Mouse (Mus musculus): Measurements from ENCODE around the gene Gm1123.
A peak's percentile ranks its signal among the peaks of the same experiment; 100 is the strongest.

The Gm1123 gene

DNA sequence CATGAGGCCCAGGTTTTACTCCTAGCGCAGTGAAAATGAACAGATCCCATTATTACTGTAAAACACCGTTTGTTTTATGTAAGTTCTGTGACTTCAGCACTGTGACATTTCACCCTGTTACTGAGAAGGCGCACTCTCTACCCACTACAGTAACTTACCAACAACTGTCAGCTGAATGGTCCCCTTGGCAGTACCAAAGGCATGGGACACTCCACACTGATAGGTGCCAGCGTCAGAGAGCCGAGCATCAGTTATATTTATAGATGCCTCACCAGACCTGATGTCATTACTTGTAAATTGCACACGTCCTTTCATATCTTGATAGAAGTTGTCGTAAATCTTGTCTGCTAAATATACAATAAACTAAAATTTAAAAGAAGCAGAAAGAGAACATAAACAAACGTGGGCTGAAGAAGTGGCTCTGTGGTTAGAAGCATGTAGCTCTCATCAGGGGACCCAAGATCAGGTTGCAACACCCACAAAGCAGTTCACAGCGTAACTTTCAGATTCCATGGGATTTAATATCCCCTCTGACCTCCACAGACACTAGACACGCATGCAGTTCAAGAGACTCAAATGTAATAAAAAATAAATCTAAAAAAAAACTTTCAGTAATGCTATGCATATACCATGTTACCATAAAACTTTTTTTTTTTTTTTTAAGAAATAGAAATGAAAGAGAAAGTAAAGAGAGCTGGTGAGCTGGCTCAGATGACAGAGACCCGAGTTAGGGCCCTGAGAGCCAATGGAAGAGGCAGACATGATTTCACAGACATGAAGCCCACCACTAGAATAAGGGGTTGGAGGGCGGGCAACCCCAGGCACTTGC is 26.2 kb downstream of the Gm1123 start:
- DNase-seq (ENCODE audit: low read depth, low spot score), result no peak

DNA sequence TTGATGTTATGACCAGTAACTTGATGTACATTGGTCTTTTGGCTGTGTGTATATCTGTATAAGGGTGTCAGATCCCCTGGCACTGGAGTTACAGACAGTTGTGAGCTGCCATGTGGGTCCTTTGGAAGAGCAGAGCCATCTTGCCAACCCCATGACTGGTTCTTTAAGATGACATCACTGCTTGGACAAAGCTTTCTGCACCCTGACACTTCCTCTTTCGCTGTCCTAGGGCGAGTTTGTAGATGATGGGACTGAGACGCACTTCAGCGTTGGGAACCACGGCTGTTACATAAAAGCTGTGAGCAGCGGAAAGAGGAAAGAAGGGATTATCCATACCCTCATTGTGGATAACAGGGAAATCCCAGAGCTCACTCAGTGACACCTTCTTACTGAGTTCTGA is 34.2 kb downstream of the Gm1123 start:
- DNase-seq (ENCODE audit: low read depth, low spot score), result no peak

DNA sequence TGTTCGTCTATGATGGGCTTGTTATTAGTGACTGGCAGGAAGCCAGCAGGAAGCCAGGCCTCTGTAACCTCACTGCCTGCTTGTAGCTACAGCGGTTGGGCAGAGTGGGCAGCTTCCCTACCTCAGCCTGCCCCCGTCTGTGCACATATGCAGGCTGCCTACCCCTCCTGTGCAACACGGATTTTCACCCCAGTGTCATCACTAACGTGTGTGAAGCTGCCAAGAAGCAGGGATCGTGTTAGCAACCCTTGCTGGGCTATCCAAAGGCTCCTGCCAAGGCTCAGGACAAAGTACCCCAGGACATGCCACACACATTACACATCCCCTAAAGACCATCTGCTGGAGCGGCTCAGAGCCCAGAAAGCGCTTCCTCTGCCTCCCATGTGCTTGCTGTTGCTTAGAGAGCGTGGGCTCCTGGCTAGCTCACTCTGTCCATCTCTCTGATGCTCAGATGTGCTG is 35.6 kb downstream of the Gm1123 start:
- DNase-seq (ENCODE audit: low read depth, low spot score), result no peak

DNA sequence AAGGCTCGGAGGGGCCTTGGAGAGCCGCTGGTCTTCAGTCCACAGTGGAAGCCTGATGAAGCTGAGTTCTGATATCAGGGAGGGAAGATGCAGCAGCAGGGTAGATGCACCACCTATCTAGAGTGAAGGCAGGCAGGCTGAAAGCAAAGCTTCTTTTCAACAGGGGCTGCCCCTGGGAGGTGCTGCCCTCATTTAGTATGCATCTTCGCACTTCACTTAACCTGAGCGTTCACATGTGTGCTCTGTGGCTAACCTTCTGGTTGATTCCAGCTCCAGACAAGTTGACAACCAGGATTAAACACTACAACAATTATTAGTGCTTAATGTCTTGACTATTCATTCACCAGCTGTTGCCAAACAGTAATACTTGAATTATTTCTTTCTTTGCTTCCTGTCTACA is 41.4 kb downstream of the Gm1123 start:
- no peak for DNase-seq (ENCODE audit: low read depth, low spot score)

DNA sequence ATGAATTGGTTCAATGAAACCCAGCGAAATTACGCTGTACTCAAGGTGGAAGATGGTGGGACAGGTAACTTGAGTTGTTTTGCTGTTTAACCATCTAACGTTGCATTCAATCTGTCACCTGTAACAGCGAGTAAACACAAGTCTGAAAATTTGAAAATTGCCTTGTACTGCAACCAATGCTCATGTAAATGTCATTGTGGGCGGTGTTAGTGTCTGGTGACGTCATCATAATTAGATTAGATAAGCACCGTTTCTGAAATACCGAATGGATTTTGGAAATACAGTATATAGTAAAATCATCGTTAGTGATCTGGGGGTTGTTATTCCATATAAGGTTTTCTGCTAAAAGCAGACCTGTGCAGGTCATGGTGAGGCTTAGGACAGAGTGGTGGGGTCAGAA is 48.4 kb downstream of the Gm1123 start:
- DNase-seq (ENCODE audit: low read depth, low spot score), result no peak

DNA sequence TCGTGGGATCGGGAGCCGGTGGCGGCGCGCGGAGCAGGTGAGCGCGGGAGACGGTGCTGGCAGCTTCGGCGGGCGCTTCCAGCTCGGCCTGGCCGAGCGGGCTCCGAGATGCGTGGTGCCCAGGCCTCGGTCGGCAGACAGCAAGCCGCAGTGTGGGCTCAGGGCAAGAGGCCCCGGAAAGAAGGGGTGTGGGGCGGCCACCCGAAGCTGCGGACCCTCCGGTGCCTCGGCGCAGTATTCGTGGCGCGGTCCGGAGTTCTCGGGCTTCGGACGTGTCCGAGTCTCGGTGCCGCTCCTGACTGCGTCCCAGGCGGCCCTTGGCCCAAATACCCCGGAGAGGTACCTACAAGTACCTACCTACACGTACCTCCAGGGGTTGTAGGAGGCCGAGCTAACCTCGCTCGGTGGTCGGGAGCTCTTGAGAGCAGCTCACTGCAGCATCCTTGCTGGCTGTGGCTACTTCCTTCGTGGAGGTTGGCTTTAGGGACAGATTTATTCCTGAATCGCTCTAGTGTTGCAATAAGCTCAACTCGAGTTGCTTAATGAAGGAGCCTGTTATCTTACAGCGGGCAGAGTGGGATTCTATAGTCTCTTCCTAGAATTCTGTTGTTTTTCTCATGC is 48.9 kb downstream of the Gm1123 start:
- DNase-seq (ENCODE audit: low read depth, low spot score), result no peak

DNA sequence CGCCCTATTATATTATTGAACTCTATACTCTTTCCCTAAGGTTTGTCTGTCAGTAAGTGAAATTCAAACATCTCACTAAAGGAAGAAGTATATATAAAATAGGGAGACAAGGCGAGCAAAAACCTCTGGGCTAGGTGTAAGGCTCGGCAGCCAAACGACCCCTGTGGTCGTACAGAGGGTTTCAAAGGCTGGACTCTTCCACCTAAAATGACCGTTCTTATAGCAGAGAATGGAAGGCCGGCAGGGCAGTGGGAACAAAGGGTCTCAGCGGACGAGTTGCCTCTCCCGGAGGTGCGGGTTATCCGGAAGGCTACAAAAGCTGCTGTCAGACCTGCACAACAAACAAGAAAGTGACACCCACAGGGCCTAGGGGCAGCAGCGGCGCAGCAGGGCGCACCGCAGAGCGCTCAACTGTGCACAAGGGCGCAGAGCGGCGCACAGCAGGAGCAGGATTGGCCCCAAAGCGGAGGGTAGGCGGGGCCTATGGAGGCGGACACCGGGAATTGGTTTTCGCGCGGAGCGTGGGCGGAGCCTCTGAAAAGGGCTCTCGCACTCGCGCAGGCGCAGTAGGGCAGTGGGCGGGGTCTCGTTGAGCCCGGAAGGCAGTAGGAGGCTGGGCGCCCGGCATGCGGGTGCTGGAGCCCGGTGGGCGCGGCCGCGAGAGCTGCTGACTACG is 49.6 kb downstream of the Gm1123 start, which contains the start of gene Faim:
Faim (plus strand) TSS at position 574 of the 676 bp plus-strand sequence.
- DNase-seq (ENCODE audit: low read depth, low spot score), result peak; percentile 99

DNA sequence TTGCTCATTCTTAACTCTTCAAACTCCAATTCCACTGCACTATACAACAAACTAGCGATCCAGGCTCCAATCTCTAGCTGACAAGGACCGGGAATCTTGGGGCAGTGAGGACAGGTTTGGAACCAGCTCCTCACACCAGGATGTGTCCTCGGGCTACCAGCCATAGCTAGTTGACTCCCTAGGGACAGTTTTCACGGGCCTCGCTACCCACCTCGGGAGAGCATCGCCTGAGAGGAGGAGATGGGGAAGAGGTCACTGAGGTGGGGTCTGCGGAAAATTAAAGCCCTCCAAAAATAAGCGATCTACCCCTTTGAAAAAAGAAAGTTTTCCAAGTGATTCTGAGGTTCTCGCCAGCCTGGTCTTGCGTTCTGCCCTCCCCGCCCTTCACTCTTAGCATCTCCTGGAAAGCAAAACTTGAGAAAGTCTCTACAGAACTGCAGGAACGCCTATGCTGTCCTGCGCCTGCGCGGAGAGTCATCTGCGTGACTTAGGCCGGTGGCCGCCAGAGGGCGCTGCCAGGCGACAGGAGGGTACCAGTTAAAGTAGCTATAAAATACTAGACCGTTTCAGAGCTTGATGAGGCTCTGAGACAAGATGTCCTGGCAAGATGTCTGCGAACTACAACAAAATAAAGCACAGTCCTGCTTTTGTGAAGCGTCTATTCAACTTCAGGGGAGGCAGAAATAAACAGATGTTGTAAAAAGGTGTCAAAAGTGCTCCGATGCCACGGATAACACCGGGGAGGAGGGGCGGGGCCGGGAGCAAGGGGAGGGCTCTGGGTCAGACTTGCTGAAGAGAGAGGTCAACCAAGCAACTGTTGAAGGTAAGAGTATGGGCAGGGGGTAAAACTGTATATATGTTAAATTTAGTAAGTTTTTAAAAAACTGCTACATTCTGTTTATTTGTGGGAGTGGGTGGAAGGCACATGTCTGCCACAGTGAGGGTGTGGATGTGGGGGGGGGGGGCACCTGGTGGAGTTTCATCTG is 55.8 kb downstream of the Gm1123 start:
- DNase-seq (ENCODE audit: low read depth, low spot score), result peak; percentile 65

DNA sequence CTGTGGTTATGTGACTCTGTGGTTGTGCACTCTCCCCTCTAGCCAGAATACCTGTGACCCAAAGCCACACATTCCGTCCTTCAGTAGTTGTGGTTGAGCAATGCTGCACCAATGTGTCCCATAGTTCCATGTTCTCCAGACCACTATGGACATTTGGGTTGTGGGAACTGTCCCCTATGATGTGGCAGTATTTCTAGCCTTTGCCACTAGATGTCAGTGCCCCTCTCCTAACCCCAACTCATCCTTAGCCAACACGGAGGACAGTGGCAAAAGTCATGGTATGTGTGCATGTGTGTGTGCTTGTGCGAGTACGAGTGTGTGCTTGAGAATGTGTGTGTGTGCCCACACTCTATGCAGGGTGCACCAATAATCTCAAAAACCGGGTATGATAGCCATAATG is 59.0 kb downstream of the Gm1123 start:
- DNase-seq (ENCODE audit: low read depth, low spot score), result no peak

DNA sequence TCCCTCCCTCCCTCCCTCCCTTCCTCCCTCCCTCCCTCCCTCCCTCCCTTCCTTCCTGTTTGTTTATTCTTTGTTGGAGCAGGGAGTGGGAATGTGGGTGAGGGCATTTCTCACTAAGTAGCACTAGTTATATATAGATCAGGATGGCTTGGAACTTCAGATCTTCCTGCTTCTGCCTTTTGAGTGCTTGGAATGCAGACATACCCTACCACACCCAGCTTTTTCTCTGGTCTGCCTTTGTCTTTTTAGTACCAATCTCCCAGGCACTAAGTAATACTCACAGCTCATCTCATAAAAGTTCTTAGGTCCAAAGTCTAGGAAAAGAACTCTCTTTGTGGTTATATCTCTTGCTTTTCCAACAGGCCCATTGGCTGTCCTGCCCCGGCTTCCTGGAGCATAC is 59.4 kb downstream of the Gm1123 start:
- DNase-seq (ENCODE audit: low read depth, low spot score), result no peak

DNA sequence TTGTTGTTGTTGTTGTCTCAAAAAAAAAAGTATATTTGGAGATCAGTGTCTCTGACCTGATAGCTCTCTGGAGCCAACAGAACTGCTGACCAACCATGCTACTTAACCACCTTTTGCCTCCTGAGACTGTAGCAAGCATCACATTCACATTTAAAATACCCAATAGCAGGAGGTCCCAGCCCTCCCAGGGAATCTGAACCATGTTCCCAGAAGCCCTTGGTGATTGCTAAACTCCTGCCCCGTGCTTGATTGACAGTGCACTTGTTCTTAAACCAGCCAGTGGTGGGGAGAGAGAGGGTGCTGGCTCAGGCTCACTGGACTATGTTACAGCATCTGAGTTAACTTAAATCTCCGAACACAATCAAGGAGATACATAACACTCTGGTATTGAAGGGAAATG is 60.6 kb downstream of the Gm1123 start:
- no peak for DNase-seq (ENCODE audit: low read depth, low spot score)

DNA sequence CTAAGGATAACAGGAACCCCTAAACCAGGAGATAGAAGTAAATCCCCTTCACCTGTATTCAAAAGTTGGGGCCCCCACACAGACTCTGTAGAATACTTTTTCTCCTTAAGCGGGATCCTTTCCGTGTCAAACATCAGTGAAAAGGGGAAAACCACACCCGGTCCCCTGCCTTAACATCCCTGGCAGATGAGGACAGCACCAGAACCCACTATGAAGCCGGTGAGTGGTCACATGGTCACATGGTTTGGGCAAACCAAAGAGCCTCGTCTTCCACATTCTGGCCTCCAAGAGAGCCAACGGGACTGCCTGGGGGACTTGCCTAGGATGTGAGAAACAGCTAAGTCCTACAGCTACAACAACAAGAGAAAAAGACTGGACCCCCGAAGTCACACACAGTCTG is 62.0 kb downstream of the Gm1123 start:
- DNase-seq (ENCODE audit: low read depth, low spot score), result no peak

DNA sequence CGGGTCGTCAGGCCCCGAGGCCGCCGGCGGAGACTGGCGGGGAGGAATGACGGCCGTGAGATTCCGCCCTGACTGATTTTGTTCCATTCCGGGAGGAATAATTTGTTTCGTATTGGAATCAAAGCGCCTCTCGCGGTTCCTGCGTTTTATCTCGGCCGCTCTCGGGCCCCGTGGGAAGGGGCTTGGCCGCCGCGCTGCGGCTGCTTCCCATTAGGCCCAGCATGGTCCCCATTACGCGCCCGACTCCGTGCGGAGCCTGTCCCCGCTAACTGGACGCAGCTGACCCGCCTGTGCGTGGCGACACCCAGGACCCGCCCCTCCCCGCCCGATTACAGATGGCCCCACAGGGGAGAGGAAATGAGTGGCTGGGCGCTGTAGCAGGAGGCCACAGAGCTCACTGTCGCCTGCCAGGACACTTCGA is 62.4 kb downstream of the Gm1123 start:
- no peak for DNase-seq (ENCODE audit: low read depth, low spot score)

DNA sequence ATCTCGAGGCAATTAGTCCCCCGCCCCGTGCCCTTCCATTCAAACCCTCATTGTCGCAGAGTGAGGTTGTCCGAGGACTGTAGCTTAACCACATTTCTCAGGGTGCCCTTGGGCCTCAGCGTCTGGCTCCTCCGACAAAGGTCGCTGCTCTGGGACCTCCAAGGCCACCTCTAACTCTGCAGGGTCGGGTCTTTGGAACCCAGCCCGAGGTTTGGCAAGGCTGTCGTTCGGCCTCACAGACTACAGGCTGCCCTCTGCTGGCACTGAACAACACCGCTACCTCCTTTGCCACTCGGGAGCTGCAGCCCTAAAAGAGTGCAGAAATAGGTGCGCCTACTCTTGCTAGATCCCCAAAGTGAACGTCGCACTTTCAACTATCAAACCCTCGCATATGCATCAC is 70.4 kb downstream of the Gm1123 start:
- no peak for DNase-seq (ENCODE audit: low read depth, low spot score)

DNA sequence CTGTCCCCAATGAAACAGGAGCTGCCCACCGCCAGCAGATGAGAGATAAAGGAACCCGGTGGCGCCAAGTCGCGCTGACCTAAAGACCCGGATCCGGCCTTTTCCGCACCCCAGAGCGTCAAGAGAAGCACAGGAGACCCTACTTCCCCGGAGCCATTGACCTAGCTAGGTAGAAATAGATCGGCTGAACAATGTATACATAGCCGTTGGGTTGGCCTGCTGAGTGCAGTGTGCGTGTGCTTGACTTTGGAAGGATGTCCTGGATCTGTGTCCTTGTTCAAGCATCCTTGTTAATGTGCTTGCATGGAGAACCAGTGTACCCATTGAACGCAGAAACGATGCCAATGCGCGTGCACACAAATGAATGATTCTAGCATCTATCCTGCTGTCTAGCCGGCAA is 71.9 kb downstream of the Gm1123 start:
- no peak for DNase-seq (ENCODE audit: low read depth, low spot score)

DNA sequence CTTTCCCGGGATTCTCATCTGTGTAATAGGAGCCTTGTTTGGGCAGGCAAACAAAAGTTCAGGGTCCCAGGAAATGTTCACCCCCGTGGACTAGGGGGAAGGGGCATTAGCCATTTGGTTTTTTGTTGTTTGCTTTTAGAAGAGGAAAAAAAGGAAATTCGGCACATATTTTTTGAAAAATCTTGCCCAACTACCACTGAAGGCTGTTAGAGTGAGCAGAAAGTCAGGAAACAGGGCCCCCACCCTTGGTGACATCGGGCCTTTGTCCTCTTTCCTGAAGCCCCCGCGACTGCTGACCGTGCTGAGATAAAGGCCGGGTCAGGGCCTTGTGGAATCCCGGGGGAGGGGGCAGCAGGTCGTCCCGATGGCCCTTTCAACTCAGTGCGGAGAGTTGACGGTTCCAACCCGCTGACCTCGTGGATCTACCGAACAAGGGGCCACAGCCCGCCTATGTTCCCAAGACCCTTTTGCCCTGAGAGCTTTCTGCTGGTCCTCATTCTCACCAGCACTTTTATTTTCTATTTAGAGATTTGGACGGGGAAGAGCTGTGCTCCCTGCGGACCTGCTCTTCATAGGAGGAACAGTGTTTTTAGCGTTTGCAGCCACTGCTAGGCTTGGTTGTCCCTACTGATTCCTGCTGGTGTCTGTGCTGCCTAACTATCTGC is 72.9 kb downstream of the Gm1123 start:
- no peak for DNase-seq (ENCODE audit: low read depth, low spot score)

DNA sequence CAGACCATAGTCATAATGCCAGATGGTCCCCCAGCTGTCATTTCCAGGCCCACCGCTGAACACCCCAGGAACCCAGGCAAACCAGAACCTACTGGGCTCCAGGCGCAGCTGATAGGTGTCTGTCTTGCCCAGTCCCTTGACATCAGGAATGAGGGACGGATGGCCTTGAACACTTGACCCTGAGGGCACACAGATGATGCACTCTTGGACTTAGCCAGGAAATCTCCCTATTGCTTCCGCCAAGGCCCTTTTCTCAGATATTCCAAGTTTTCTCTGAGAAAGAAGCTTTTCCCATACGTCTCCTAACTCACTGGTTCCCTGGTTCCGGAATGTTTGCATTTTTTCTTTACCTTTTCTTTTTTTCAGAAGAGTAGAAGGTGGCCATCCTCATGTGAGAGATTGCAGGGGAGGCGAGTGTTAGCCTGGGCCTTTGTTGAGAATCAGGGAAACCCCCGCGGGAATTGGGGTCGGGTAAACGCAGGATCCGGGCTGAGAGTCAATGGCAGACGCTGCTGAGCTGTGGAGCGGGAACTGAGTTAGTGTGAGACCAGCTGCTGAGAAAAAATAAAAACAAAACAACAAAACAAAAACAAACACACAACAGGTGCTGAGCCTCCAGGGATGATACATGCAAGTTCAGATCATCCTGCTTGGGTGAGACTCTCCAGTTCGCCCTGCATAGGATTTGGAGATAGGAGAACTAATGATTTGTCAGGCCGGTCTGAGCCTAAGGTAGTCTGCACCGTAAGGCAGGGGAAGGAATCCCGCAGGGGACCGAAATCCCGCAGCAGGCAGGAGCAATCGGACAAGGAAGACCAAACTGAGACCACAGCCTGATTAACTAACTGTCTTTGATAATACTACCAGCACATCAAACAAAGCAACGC is 73.7 kb downstream of the Gm1123 start:
- DNase-seq (ENCODE audit: low read depth, low spot score), result no peak

DNA sequence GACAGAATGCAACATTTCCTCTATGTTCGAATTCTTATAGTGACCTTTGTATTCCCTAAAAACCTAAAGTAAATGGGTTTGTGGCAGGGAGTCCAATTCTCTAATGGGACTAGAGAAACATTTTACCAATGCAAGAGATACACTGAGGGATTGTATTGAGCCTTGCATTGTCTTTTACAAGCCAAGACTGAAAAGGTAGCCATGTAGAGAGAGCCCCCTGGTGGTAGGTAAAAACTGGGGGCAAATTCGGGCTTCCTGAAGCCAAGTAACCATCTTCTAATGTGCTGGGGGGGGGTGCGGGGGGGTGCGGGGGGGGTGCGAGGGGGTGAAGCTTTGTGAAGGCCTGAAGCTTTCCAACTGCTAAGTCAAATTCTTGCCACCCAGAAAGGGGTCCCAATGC is 75.2 kb downstream of the Gm1123 start:
- DNase-seq (ENCODE audit: low read depth, low spot score), result no peak

DNA sequence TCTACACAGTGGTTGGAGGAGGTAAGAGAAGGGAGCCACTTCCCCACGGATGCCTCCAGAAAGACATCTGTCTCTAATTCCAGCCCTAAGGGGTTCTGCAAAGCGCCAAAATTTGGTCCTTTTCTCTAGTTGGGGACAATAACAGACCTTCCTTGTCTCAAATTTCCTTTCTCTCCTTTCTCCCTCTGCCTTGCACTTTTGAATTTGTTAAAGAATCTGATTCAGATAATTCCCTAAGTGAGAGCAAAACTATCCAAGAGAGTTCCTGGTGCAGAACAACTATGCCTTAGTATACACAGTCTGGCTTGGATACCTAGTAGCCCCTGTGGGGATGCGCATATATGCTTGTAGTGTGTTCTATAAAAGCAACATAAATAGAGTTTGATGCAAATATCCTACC is 75.7 kb downstream of the Gm1123 start:
- DNase-seq (ENCODE audit: low read depth, low spot score), result no peak

DNA sequence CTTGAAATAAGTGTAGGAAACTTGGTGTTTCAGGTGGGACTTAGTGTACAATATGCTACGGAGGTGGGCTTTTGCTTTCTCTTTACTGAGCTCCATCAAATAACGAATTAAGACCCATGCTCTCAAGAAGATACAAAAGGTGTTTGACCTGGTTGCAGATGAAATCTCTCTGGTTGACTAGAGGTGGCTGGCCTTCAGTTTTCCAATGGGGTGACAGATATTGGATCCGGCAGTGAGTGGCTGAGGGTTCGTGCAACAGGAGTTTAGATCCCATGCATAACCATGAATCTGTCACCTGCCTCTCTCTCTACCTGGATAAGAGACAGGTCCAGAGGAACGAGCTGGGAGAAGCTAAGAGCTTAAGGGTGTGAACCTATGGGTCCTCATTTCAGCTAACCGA is 76.9 kb downstream of the Gm1123 start:
- DNase-seq (ENCODE audit: low read depth, low spot score), result no peak

Measured in retina, postnatal 7 days (tissue).